Mouse (Mus musculus) erythroid progenitor cell, adult 5-6 weeks (primary cell): ENCODE measurements around the gene Gm29666. TPM values are rescaled to one million over a fixed set of nuclear protein-coding genes. Genes with fewer than 3 reads are reported as not detected.
"Not testable (repeated sequence)": the region's sequence is repeated elsewhere in the genome, so short reads cannot be mapped to it uniquely, and the experiment has no call there.

Experiments used
- ATAC-seq: replicated peaks from 2 replicates; pipeline ENCODE4 v1.8.0; 2016; ENCODE audit warnings: moderate number of reproducible peaks, mild to moderate bottlenecking, moderate TSS enrichment, inconsistent platforms; ENCODE audit not compliant: poor library complexity, low FRiP score, severe bottlenecking
- total RNA-seq, 2 experiments: library from RNA; stranded (forward) in 1 of 2; stranded (reverse) in 1 of 2; fragments of 150-400 nt in 1 of 2; fragments of 186-747, 209-891 nt in 1 of 2; gene quantifications; 2 replicates each; pipeline versions ENCODE4 v1.2.3 to v1.2.4; 2015 to 2017; ENCODE audit warnings: low replicate concordance in 2 of 2

The Gm29666 gene
- total RNA-seq, 2 experiments from 2014 or later = 0.84 to 1.1 TPM

GRCm38 (mm10) chr15:84922884-84923507, 3.2 kb upstream of the Gm29666 start, which contains the start of gene Nup50:
Gene Nup50 (plus strand): TSS chr15:84923411.
- peak; percentile 88 for ATAC-seq

- ATAC-seq = no peak
Observed at GRCm38 (mm10) chr15:84913201-84913600, 6.6 kb downstream of the Gm29666 start.

GRCm38 (mm10) chr15:84903843-84904385, 15.9 kb downstream of the Gm29666 start:
- no peak for ATAC-seq

GRCm38 (mm10) chr15:84898077-84898476, 21.8 kb downstream of the Gm29666 start:
- no peak for ATAC-seq

- ATAC-seq = no peak
Observed at GRCm38 (mm10) chr15:84896664-84897063, 23.2 kb downstream of the Gm29666 start.

GRCm38 (mm10) chr15:84896216-84896615, 23.6 kb downstream of the Gm29666 start:
- not testable (repeated sequence) for ATAC-seq

GRCm38 (mm10) chr15:84891658-84892057, 28.2 kb downstream of the Gm29666 start:
- ATAC-seq = peak; percentile 54; the same call in 1 of the 2 replicates

- no peak for ATAC-seq
Observed at GRCm38 (mm10) chr15:84891246-84891645, 28.6 kb downstream of the Gm29666 start.

- no peak for ATAC-seq
Observed at GRCm38 (mm10) chr15:84888066-84888465, 31.8 kb downstream of the Gm29666 start.

GRCm38 (mm10) chr15:84877029-84877815, 42.6 kb downstream of the Gm29666 start:
- ATAC-seq = no peak

GRCm38 (mm10) chr15:84873867-84874266, 46.0 kb downstream of the Gm29666 start:
- no peak for ATAC-seq

GRCm38 (mm10) chr15:84873079-84873478, 46.8 kb downstream of the Gm29666 start:
- ATAC-seq = no peak

- no peak for ATAC-seq
Observed at GRCm38 (mm10) chr15:84871802-84872201, 48.0 kb downstream of the Gm29666 start.

- ATAC-seq = no peak
Observed at GRCm38 (mm10) chr15:84861911-84862310, 57.9 kb downstream of the Gm29666 start.

Other genes with a start within 250 kb of the Gm29666 start
- gene Arhgap8, start 200.0 kb downstream of the Gm29666 start, total RNA-seq (2015; ENCODE audit: low replicate concordance) = not detected in 2 replicates
- gene Arhgap8, start 200.0 kb downstream of the Gm29666 start, total RNA-seq (2017; ENCODE audit: low replicate concordance) = not detected in 2 replicates
- gene Phf21b, start 64.0 kb downstream of the Gm29666 start, total RNA-seq (2015; ENCODE audit: low replicate concordance) = not detected in 2 replicates
- gene Phf21b, start 64.0 kb downstream of the Gm29666 start, total RNA-seq (2017; ENCODE audit: low replicate concordance) = not detected in 2 replicates
- gene Nup50, start 3.4 kb upstream of the Gm29666 start, total RNA-seq (2015; ENCODE audit: low replicate concordance) = 47.8 and 55.1 TPM in 2 replicates
- gene Nup50, start 3.4 kb upstream of the Gm29666 start, total RNA-seq (2017; ENCODE audit: low replicate concordance) = 71.5 and 99.2 TPM in 2 replicates
- gene 5031439G07Rik, start 68.5 kb upstream of the Gm29666 start, total RNA-seq (2015; ENCODE audit: low replicate concordance) = 5.0 and 5.4 TPM in 2 replicates
- 3.2 and 8.9 TPM in 2 replicates for gene 5031439G07Rik, start 68.5 kb upstream of the Gm29666 start, total RNA-seq (2017; ENCODE audit: low replicate concordance)
- not detected in 2 replicates for gene Upk3a, start 97.1 kb upstream of the Gm29666 start, total RNA-seq (2015; ENCODE audit: low replicate concordance)
- not detected in 2 replicates for gene Upk3a, start 97.1 kb upstream of the Gm29666 start, total RNA-seq (2017; ENCODE audit: low replicate concordance)
- 2.2 and 3.8 TPM in 2 replicates for gene Fam118a, start 108.9 kb upstream of the Gm29666 start, total RNA-seq (2015; ENCODE audit: low replicate concordance)
- gene Fam118a, start 108.9 kb upstream of the Gm29666 start, total RNA-seq (2017; ENCODE audit: low replicate concordance) = 1.8 and 22.4 TPM in 2 replicates
- gene Smc1b, start 211.9 kb upstream of the Gm29666 start, total RNA-seq (2015; ENCODE audit: low replicate concordance) = not detected in 2 replicates
- not detected in 2 replicates for gene Smc1b, start 211.9 kb upstream of the Gm29666 start, total RNA-seq (2017; ENCODE audit: low replicate concordance)
- gene Ribc2, start 212.0 kb upstream of the Gm29666 start, total RNA-seq (2015; ENCODE audit: low replicate concordance) = not detected in 2 replicates
- not detected in 2 replicates for gene Ribc2, start 212.0 kb upstream of the Gm29666 start, total RNA-seq (2017; ENCODE audit: low replicate concordance)